Mouse (Mus musculus): ENCODE measurements around the gene Pdzd3. TPM values are rescaled to one million over a fixed set of nuclear protein-coding genes. Genes with fewer than 3 reads are reported as not detected.

Gene Pdzd3
- total RNA-seq, 2 experiments from 2014 or later: 0.07 TPM; not detected in 1

DNA sequence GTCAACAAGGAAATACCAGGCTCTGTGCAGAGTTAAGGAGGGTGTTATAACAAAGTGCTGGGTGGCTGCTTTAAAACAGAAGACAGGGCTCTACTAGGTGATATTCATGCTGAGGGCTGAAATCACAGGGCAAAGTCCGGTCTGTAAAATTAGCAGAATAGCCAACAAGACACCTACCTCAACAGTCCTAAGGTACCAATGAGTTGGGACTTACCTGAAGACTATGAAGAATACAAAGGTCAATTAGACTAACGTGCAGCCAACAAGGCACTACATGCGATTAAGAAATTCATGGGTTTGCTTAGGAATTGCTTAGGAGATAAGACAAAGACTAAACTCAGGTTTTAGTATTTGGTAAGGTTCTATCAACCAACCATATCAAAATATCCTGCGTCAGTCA lies 41.9 kb downstream of the Pdzd3 start:
- no peak for ATAC-seq (ENCODE audit: poor library complexity, severe bottlenecking)

DNA sequence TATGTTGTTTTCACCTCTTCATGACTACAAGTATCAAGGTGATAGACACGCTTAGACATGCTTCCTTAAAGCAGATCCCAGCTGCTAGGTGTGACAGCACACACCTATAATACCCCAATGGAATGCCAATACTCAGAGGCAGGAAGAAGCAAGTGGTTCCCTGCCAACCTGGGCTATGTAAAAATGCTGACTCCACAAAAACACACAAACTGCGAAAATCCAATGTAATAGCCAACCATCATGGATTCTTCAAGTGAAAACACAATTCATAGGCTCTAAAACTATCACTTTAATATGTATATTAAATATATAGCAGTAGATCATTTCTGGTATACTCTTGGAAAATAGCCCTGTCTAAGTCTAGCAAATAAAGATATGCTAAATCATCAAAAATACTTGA lies 43.4 kb downstream of the Pdzd3 start:
- ATAC-seq (ENCODE audit: poor library complexity, severe bottlenecking): no peak

DNA sequence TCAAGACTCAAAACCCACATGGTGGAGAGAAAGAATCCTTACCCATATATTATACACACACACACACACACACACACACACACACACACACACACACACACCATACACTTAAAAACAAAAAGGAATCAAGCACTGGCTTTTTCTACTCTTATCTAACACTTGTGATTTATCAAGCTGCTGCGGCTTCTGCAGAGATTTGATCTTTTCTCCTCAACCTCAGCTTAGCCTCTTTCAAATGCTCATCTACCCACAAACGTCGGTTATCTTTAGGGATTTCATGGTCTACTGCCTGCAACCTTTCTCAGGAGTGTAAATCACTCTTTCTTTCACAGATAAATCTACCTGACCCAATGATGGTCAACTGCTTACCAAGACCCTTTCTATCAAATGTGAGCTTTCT lies 50.8 kb downstream of the Pdzd3 start:
- no peak for ATAC-seq (ENCODE audit: poor library complexity, severe bottlenecking)

DNA sequence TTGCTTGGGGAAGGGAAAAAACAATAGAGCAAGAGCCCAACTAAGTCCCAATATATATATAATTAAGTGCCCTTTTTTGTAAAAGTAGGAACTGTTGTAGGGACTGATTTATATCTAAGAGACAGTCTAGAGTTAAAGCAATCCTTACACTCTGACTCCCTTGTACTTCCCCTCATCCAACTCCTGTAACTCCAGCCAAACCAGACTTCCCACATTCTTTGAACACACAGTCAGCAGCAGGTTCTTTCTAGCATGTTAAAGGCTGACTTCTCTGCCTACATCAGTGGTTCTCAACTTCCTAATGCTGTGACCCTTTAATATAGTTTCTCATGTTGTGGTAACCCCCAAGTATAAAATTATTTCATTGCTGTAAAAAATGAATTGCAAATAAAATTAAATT lies 51.7 kb downstream of the Pdzd3 start:
- no peak for ATAC-seq (ENCODE audit: poor library complexity, severe bottlenecking)

DNA sequence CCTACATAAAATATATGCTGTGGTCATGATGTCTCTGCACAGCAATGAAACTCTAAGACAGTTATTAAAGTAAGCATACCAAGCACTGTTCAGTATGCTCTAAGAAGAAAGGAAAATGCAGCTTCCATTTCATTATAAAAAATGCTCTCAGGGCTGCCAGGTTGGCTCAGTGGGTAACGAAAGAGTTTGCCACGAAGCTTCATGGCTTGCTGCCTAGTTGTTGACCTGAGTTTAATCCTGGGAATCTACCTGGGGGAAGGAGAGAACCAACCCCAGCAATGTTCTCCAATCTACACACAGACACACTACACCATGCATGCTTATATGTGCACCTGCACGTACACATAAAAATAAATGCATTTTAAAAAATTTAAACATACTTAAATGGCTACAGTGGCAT lies 52.1 kb downstream of the Pdzd3 start:
- ATAC-seq (ENCODE audit: poor library complexity, severe bottlenecking): no peak

Other genes with a start within 250 kb of the Pdzd3 start
- 16.0 and 16.7 TPM in 2 replicates for gene Thy1, start 208.1 kb downstream of the Pdzd3 start, total RNA-seq (2015)
- gene Thy1, start 208.1 kb downstream of the Pdzd3 start, total RNA-seq (2017): 7.5 and 10.5 TPM in 2 replicates
- 1.3 and 4.5 TPM in 2 replicates for gene Usp2, start 184.4 kb downstream of the Pdzd3 start, total RNA-seq (2015)
- gene Usp2, start 184.4 kb downstream of the Pdzd3 start, total RNA-seq (2017): 1.1 and 1.3 TPM in 2 replicates
- gene Mfrp, start 149.7 kb downstream of the Pdzd3 start, total RNA-seq (2015): not detected in 2 replicates
- gene Mfrp, start 149.7 kb downstream of the Pdzd3 start, total RNA-seq (2017): 0.24 TPM in 1 of 2 replicates, not detected in the other
- 0.27 TPM in 1 of 2 replicates, not detected in the other for gene C1qtnf5, start 144.2 kb downstream of the Pdzd3 start, total RNA-seq (2015)
- 0.40 TPM in 1 of 2 replicates, not detected in the other for gene C1qtnf5, start 144.2 kb downstream of the Pdzd3 start, total RNA-seq (2017)
- not detected in 2 replicates for gene Gm49380, start 138.0 kb downstream of the Pdzd3 start, total RNA-seq (2015)
- not detected in 2 replicates for gene Gm49380, start 138.0 kb downstream of the Pdzd3 start, total RNA-seq (2017)
- 35.9 and 36.7 TPM in 2 replicates for gene Rnf26, start 138.0 kb downstream of the Pdzd3 start, total RNA-seq (2015)
- gene Rnf26, start 138.0 kb downstream of the Pdzd3 start, total RNA-seq (2017): 16.3 and 20.9 TPM in 2 replicates
- gene Mcam, start 117.0 kb downstream of the Pdzd3 start, total RNA-seq (2015): 1.6 TPM in 2 replicates
- 3.2 and 5.8 TPM in 2 replicates for gene Mcam, start 117.0 kb downstream of the Pdzd3 start, total RNA-seq (2017)
- gene Cbl, start 17.4 kb downstream of the Pdzd3 start, total RNA-seq (2015): 179 and 180 TPM in 2 replicates
- gene Cbl, start 17.4 kb downstream of the Pdzd3 start, total RNA-seq (2017): 45.3 and 70.2 TPM in 2 replicates
- not detected in 2 replicates for gene Ccdc153, start 10.8 kb downstream of the Pdzd3 start, total RNA-seq (2015)
- not detected in 2 replicates for gene Ccdc153, start 10.8 kb downstream of the Pdzd3 start, total RNA-seq (2017)
- 9.5 and 13.1 TPM in 2 replicates for gene Nlrx1, start 17.1 kb upstream of the Pdzd3 start, total RNA-seq (2015)
- 12.1 and 12.4 TPM in 2 replicates for gene Nlrx1, start 17.1 kb upstream of the Pdzd3 start, total RNA-seq (2017)
- gene Abcg4, start 37.1 kb upstream of the Pdzd3 start, total RNA-seq (2015): 1.3 and 3.9 TPM in 2 replicates
- 1.1 and 1.7 TPM in 2 replicates for gene Abcg4, start 37.1 kb upstream of the Pdzd3 start, total RNA-seq (2017)
- gene Hinfp, start 54.2 kb upstream of the Pdzd3 start, total RNA-seq (2015): 12.3 and 18.4 TPM in 2 replicates
- gene Hinfp, start 54.2 kb upstream of the Pdzd3 start, total RNA-seq (2017): 13.1 and 15.3 TPM in 2 replicates
- 12.0 and 16.4 TPM in 2 replicates for gene C2cd2l, start 68.8 kb upstream of the Pdzd3 start, total RNA-seq (2015)
- 11.0 and 13.4 TPM in 2 replicates for gene C2cd2l, start 68.8 kb upstream of the Pdzd3 start, total RNA-seq (2017)
- gene Dpagt1, start 74.5 kb upstream of the Pdzd3 start, total RNA-seq (2015): 37.7 and 39.4 TPM in 2 replicates
- gene Dpagt1, start 74.5 kb upstream of the Pdzd3 start, total RNA-seq (2017): 15.2 and 17.4 TPM in 2 replicates
- gene H2afx, start 83.2 kb upstream of the Pdzd3 start, total RNA-seq (2015): 136 and 144 TPM in 2 replicates
- 239 and 262 TPM in 2 replicates for gene H2afx, start 83.2 kb upstream of the Pdzd3 start, total RNA-seq (2017)
- gene Hmbs, start 92.8 kb upstream of the Pdzd3 start, total RNA-seq (2015): 63.1 and 83.4 TPM in 2 replicates
- 31.2 and 41.1 TPM in 2 replicates for gene Hmbs, start 92.8 kb upstream of the Pdzd3 start, total RNA-seq (2017)
- gene Vps11, start 110.2 kb upstream of the Pdzd3 start, total RNA-seq (2015): 19.2 and 19.4 TPM in 2 replicates
- 22.7 and 26.8 TPM in 2 replicates for gene Vps11, start 110.2 kb upstream of the Pdzd3 start, total RNA-seq (2017)
- 27.2 and 29.7 TPM in 2 replicates for gene Hyou1, start 128.0 kb upstream of the Pdzd3 start, total RNA-seq (2015)
- 48.3 and 49.7 TPM in 2 replicates for gene Hyou1, start 128.0 kb upstream of the Pdzd3 start, total RNA-seq (2017)
- 19.7 and 23.5 TPM in 2 replicates for gene Slc37a4, start 145.4 kb upstream of the Pdzd3 start, total RNA-seq (2015)
- 14.8 and 28.3 TPM in 2 replicates for gene Slc37a4, start 145.4 kb upstream of the Pdzd3 start, total RNA-seq (2017)
- 2,100 and 2,121 TPM in 2 replicates for gene Rps25, start 155.7 kb upstream of the Pdzd3 start, total RNA-seq (2015)
- gene Rps25, start 155.7 kb upstream of the Pdzd3 start, total RNA-seq (2017): 1,309 and 1,413 TPM in 2 replicates
- 91.3 and 95.4 TPM in 2 replicates for gene Trappc4, start 156.1 kb upstream of the Pdzd3 start, total RNA-seq (2015)
- gene Trappc4, start 156.1 kb upstream of the Pdzd3 start, total RNA-seq (2017): 24.1 and 32.5 TPM in 2 replicates
- 24.5 TPM in 2 replicates for gene Ccdc84, start 167.1 kb upstream of the Pdzd3 start, total RNA-seq (2015)
- gene Ccdc84, start 167.1 kb upstream of the Pdzd3 start, total RNA-seq (2017): 19.8 and 27.1 TPM in 2 replicates
- gene Foxr1, start 189.7 kb upstream of the Pdzd3 start, total RNA-seq (2015): not detected in 2 replicates
- not detected in 2 replicates for gene Foxr1, start 189.7 kb upstream of the Pdzd3 start, total RNA-seq (2017)
- not detected in 2 replicates for gene Upk2, start 203.5 kb upstream of the Pdzd3 start, total RNA-seq (2015)
- gene Upk2, start 203.5 kb upstream of the Pdzd3 start, total RNA-seq (2017): not detected in 2 replicates
- gene Bcl9l, start 231.4 kb upstream of the Pdzd3 start, total RNA-seq (2015): 6.0 TPM in 2 replicates
- gene Bcl9l, start 231.4 kb upstream of the Pdzd3 start, total RNA-seq (2017): 2.6 and 3.0 TPM in 2 replicates

All from megakaryocyte, adult 5-6 weeks (primary cell).